Mouse (Mus musculus) intestine, embryonic 16.5 days (tissue): ENCODE data around the gene Olfr692. TPM values are rescaled to one million over a fixed set of nuclear protein-coding genes. Genes with fewer than 3 reads are reported as not detected.
"Not testable (repeated sequence)": the region's sequence is repeated elsewhere in the genome, so short reads cannot be mapped to it uniquely, and the experiment has no call there.

Source experiments
- ATAC-seq: fragments of 200-750 bp; cut with Nextera tagmentation; 2 replicates; pipeline ENCODE4 v1.8.0; 2017; ENCODE audit warnings: moderate TSS enrichment, moderate library complexity
- H3K27ac ChIP-seq: fragments of 300-500 bp; sonication (generic); 2 replicates; pipeline ENCODE4 v1.5.1; 2014; ENCODE audit warnings: mild to moderate bottlenecking, low read length
- H3K27me3 ChIP-seq: fragments of 300-500 bp; sonication (generic); replicated peaks from 2 replicates; pipeline ENCODE4 v1.6.1; 2014; ENCODE audit warnings: low read length, control low read depth, mixed read lengths; ENCODE audit not compliant: control insufficient read depth, insufficient read depth
- H3K36me3 ChIP-seq: fragments of 300-500 bp; sonication (generic); 2 replicates; pipeline ENCODE4 v1.6.1; 2014; ENCODE audit warnings: low read length, control low read depth; ENCODE audit not compliant: control insufficient read depth, insufficient read depth
- H3K4me1 ChIP-seq: fragments of 300-500 bp; sonication (generic); 2 replicates; pipeline ENCODE4 v1.6.1; 2014; ENCODE audit warnings: low read length, control low read depth, mixed read lengths; ENCODE audit not compliant: control insufficient read depth, insufficient read depth
- H3K4me2 ChIP-seq: fragments of 300-500 bp; sonication (generic); 2 replicates; pipeline ENCODE4 v1.6.1; 2014; ENCODE audit warnings: low read depth, low read length, control low read depth
- H3K4me3 ChIP-seq: fragments of 300-500 bp; sonication (generic); 2 replicates; pipeline ENCODE4 v1.5.1; 2014; ENCODE audit warnings: mild to moderate bottlenecking, low read length
- H3K9ac ChIP-seq: fragments of 300-500 bp; sonication (generic); 2 replicates; pipeline ENCODE4 v1.6.1; 2014; ENCODE audit warnings: low read depth, low read length
- H3K9me3 ChIP-seq: fragments of 300-500 bp; sonication (generic); 2 replicates; pipeline ENCODE4 v1.6.1; 2016; ENCODE audit warnings: low read length, control low read depth; ENCODE audit not compliant: control insufficient read depth
- WGBS: fragments of 180-500 bp; shearing (Covaris S2); extraction: QIAGEN DNeasy Blood & Tissue Kit; methylation state at CpG from one replicate; pipeline ENCODE4 v1.1.7; 2014; 5-methylcytosine and 5-hydroxymethylcytosine counted together
- polyA plus RNA-seq: library from polyadenylated mRNA; unstranded; fragments of >200 nt; fragmentation: Nextera tagmentation; extraction: Ambion mirVana; gene quantifications from 2 replicates; pipeline ENCODE4 v1.2.1, GENCODE M21; 2015

Olfr692 gene
- polyA plus RNA-seq, 1 experiment from 2014 or later: not detected

- ATAC-seq: no peak
- Histone ChIP-seq H3K4me2 (peak overlapping the region; percentile 39), H3K9ac (no peak overlapping the region), H3K4me3 (no peak overlapping the region), H3K36me3 (no peaks in the 10 kb centered on the region), H3K4me1 (peaks cover 12% of the 10 kb centered on the region), H3K9me3 (no peaks in the 10 kb centered on the region), H3K27me3 (no peaks in the 10 kb centered on the region), H3K27ac (peak overlapping the region; percentile 90)
These were observed 28.1 kb downstream of the Olfr692 start for GRCm38 (mm10) chr7:105396126-105396525.

- no peaks in the 10 kb centered on the region for H3K36me3 ChIP-seq
These were observed 31.3 kb downstream of the Olfr692 start for GRCm38 (mm10) chr7:105399058-105399934.

GRCm38 (mm10) chr7:105399935-105400624 lies 32.0 kb downstream of the Olfr692 start, which contains the start of gene Fam160a2:
TSS of gene Fam160a2 (minus strand) at chr7:105400054.
- Histone ChIP-seq H3K9me3 (no peaks in the 10 kb centered on the region), H3K4me1 (peaks cover 12% of the 10 kb centered on the region), H3K4me2 (peak within 1 kb of the TSS; percentile 67), H3K9ac (peak within 1 kb of the TSS; percentile 84), H3K27me3 (no peaks in the 10 kb centered on the region), H3K27ac (peak within 1 kb of the TSS; percentile 82), H3K36me3 (no peaks in the 10 kb centered on the region), H3K4me3 (peak within 1 kb of the TSS; percentile 95)
- peak; percentile 98 for ATAC-seq
- under 1% methylated on average over 55 of the region's 55 CpGs for WGBS

More at GRCm38 (mm10) chr7:105399058-105399934, 31.3 kb downstream of the Olfr692 start:
- Histone ChIP-seq H3K27ac (peak overlapping the region; percentile 74), H3K4me1 (peaks cover 13% of the 10 kb centered on the region), H3K9ac (peak overlapping the region; percentile 84), H3K4me3 (peak overlapping the region; percentile 95), H3K27me3 (no peaks in the 10 kb centered on the region), H3K9me3 (no peaks in the 10 kb centered on the region), H3K4me2 (peak overlapping the region; percentile 58)
- WGBS: 1% methylated on average over 25 of the region's 25 CpGs
- no peak for ATAC-seq

GRCm38 (mm10) chr7:105404268-105404667 lies 36.2 kb downstream of the Olfr692 start, which contains the start of gene Cnga4:
TSS of gene Cnga4 (plus strand) at chr7:105404568.
- no peak for ATAC-seq
- H3K4me3 ChIP-seq: no peak within 1 kb of the TSS
- H3K27ac ChIP-seq: no peak within 1 kb of the TSS
- H3K9ac ChIP-seq: no peak within 1 kb of the TSS
- H3K4me2 ChIP-seq: no peak within 1 kb of the TSS
- no peaks in the 10 kb centered on the region for H3K9me3 ChIP-seq
- H3K4me1 ChIP-seq: peaks cover 3% of the 10 kb centered on the region
- no peaks in the 10 kb centered on the region for H3K36me3 ChIP-seq
- 64% methylated on average over 5 of the region's 5 CpGs for WGBS
- H3K27me3 ChIP-seq: no peaks in the 10 kb centered on the region

- no peak for ATAC-seq
- Histone ChIP-seq H3K27me3 (no peaks in the 10 kb centered on the region), H3K36me3 (no peaks in the 10 kb centered on the region), H3K4me2 (no peak overlapping the region), H3K4me3 (no peak overlapping the region), H3K9me3 (no peaks in the 10 kb centered on the region), H3K9ac (no peak overlapping the region), H3K27ac (no peak overlapping the region), H3K4me1 (no peaks in the 10 kb centered on the region)
- 84% methylated on average over 1 of the region's 1 CpGs for WGBS
These were observed 38.3 kb downstream of the Olfr692 start for GRCm38 (mm10) chr7:105406322-105406721.

- H3K27me3 ChIP-seq, H3K4me1 ChIP-seq, H3K4me2 ChIP-seq, H3K27ac ChIP-seq, H3K4me3 ChIP-seq, H3K9me3 ChIP-seq, H3K9ac ChIP-seq, H3K36me3 ChIP-seq: not testable (repeated sequence)
- 54% methylated on average over 8 of the region's 8 CpGs for WGBS
- ATAC-seq: 0 out of 2 replicates have a peak, but pooled peaks have one; percentile 56
These were observed 44.0 kb downstream of the Olfr692 start for GRCm38 (mm10) chr7:105411874-105412632.

GRCm38 (mm10) chr7:105414385-105414784 lies 46.4 kb downstream of the Olfr692 start:
- 42% methylated on average over 6 of the region's 6 CpGs for WGBS
- no peak for ATAC-seq

GRCm38 (mm10) chr7:105416529-105416928 lies 48.5 kb downstream of the Olfr692 start:
- 83% methylated on average over 7 of the region's 7 CpGs for WGBS
- no peaks in the 10 kb centered on the region for H3K27me3 ChIP-seq

More at GRCm38 (mm10) chr7:105414385-105414784, 46.4 kb downstream of the Olfr692 start:
- Histone ChIP-seq H3K4me2 (no peak overlapping the region), H3K27me3 (no peaks in the 10 kb centered on the region), H3K4me1 (no peaks in the 10 kb centered on the region), H3K9me3 (no peaks in the 10 kb centered on the region), H3K36me3 (no peaks in the 10 kb centered on the region), H3K27ac (no peak overlapping the region), H3K9ac (no peak overlapping the region), H3K4me3 (no peak overlapping the region)

GRCm38 (mm10) chr7:105418106-105418505 lies 50.1 kb downstream of the Olfr692 start:
- no peak overlapping the region for H3K9ac ChIP-seq
- H3K4me3 ChIP-seq: no peak overlapping the region
- H3K27me3 ChIP-seq: no peaks in the 10 kb centered on the region
- H3K4me2 ChIP-seq: no peak overlapping the region
- no peak overlapping the region for H3K27ac ChIP-seq
- H3K36me3 ChIP-seq: no peaks in the 10 kb centered on the region
- no peak for ATAC-seq
- no peaks in the 10 kb centered on the region for H3K4me1 ChIP-seq
- WGBS: 86% methylated on average over 5 of the region's 5 CpGs
- no peaks in the 10 kb centered on the region for H3K9me3 ChIP-seq

More at GRCm38 (mm10) chr7:105416529-105416928, 48.5 kb downstream of the Olfr692 start:
- Histone ChIP-seq H3K4me1 (no peaks in the 10 kb centered on the region), H3K27ac (no peak overlapping the region), H3K9me3 (no peaks in the 10 kb centered on the region), H3K4me2 (no peak overlapping the region), H3K9ac (no peak overlapping the region), H3K36me3 (no peaks in the 10 kb centered on the region), H3K4me3 (no peak overlapping the region)
- ATAC-seq: no peak
